9 mouse cellular contexts compared by ENCODE assay signal in genomic region chr14:19817949-19818348, GRCm38 (mm10). TPM values are rescaled to one million over a fixed set of nuclear protein-coding genes. Genes with fewer than 3 reads are reported as not detected.
DNase-seq lines count a peak whose midpoint lies in the region; TF ChIP-seq lines count a peak whose summit lies in the region.
"Had no signal": no experiment of that assay in that cellular context is flagged by ENCODE, and none has a peak within 500 bp of the region (broad histone marks: within the 10 kb centered on the region; RNA-seq: fewer than 3 reads in every experiment).

No protein-coding gene starts in this region.

- TF ChIP-seq EP300 in CH12.LX (IDR thresholded peaks at IDR 0.05; ENCODE audit: low read length) = no peak

- H3K4me3 ChIP-seq in CH12.LX (replicated peaks in 1 of 3; ENCODE audit: low read depth in 2 of 3, low read length in 2 of 3, poor library complexity in 1 of 3) = no peak overlapping the region
- no peak overlapping the region for H3K4me3 ChIP-seq in cortical plate, adult 2 months (ENCODE audit: insufficient read depth, low read length)
- H3K4me3 ChIP-seq: liver, embryonic 15.5 days had no signal

- peaks cover 0 to 4% of the 10 kb centered on the region in 2 experiments; a peak in 2 of 4 replicates for H3K4me1 ChIP-seq in CH12.LX (ENCODE audit: control insufficient read depth in 1 of 2, insufficient read depth in 2 of 2)
- peaks cover 2% of the 10 kb centered on the region; the same call in 1 of the 2 replicates for H3K4me1 ChIP-seq in cortical plate, adult 2 months (ENCODE audit: control insufficient read depth, insufficient read depth, low read length)

- H3K27me3 ChIP-seq in CH12.LX (replicated peaks) = no peaks in the 10 kb centered on the region
- H3K27me3 ChIP-seq: liver, embryonic 15.5 days had no signal

- in situ Hi-C loops in CH12.LX (cut with MboI; ENCODE audit: low pct_ligation_motif_present, low pct_unique_long_range_greater_than_20kb, low sequenced_read_pairs) = no loop called here

- peaks cover 19% of the 10 kb centered on the region for H3K79me2 ChIP-seq in CH12.LX (replicated peaks; ENCODE audit: control insufficient read depth, extremely low read depth, insufficient read depth, poor library complexity, severe bottlenecking)

- peak; percentile 85 to 92 for TF ChIP-seq CTCF in CH12.LX (conservative IDR thresholded peaks at IDR 0.05 in 1 of 2, IDR thresholded peaks at IDR 0.05 in 1 of 2; ENCODE audit: low read depth in 2 of 2, low read length in 2 of 2)
- TF ChIP-seq CTCF in cortical plate, adult 2 months (IDR thresholded peaks at IDR 0.05; ENCODE audit: extremely low read depth, insufficient read depth, low read length) = peak; percentile 93

- no peak overlapping the region for H3K27ac ChIP-seq in CH12.LX (ENCODE audit: insufficient read depth, low read depth)
- H3K27ac ChIP-seq in cortical plate, adult 2 months (ENCODE audit: insufficient read depth, low read length) = no peak overlapping the region
- H3K27ac ChIP-seq: liver, embryonic 15.5 days had no signal

- peak; percentile 81 for TF ChIP-seq RAD21 in CH12.LX (IDR thresholded peaks at IDR 0.05; ENCODE audit: low read depth, low read length)

- dilution Hi-C loops in CH12.LX (cut with MboI; ENCODE audit: extremely low pct_ligation_motif_present, extremely low pct_unique_long_range_greater_than_20kb, low sequenced_read_pairs) = no loop called here

- H3K9ac ChIP-seq in CH12.LX (ENCODE audit: insufficient read depth, low read depth) = no peak overlapping the region
- H3K9ac ChIP-seq: liver, embryonic 15.5 days had no signal

- H3K4me2 ChIP-seq in CH12.LX (ENCODE audit: insufficient read depth, low read depth, poor library complexity, severe bottlenecking) = no peak overlapping the region
- H3K4me2 ChIP-seq: liver, embryonic 15.5 days had no signal

- peaks cover 53 to 78% of the 10 kb centered on the region in 2 experiments for H3K36me3 ChIP-seq in CH12.LX (replicated peaks in 1 of 2; ENCODE audit: control insufficient read depth in 1 of 2, insufficient read depth in 1 of 2, low read length in 1 of 2)

- no peak for TF ChIP-seq POLR2A in CH12.LX (IDR thresholded peaks at IDR 0.05; ENCODE audit: low read depth, low read length)
- TF ChIP-seq POLR2A in cortical plate, adult 2 months (IDR thresholded peaks at IDR 0.05; ENCODE audit: extremely low read depth, insufficient read depth, low read length) = no peak

- DNase-seq in CH12.LX (ENCODE audit: extremely low read depth) = peak; percentile 74
- peak; percentile 79 for DNase-seq in ZHBTc4 (ENCODE audit: low read depth, low spot score)
- peak; percentile 68 to 82 for DNase-seq in gastrocnemius, postnatal 4 days (ENCODE audit: low spot score in 2 of 2)
- DNase-seq in layer of hippocampus, adult 8-10 months (ENCODE audit: low spot score in 2 of 2) = peak; percentile 69 to 88
- DNase-seq in lung, postnatal 14 days = peak; percentile 91
- peak; percentile 86 to 89 for DNase-seq in right cerebral cortex, postnatal 10 days (ENCODE audit: low spot score in 2 of 2)
- DNase-seq in urinary bladder, postnatal 14 days (ENCODE audit: low spot score) = peak; percentile 88

- H3K9me3 ChIP-seq in CH12.LX (replicated peaks; ENCODE audit: low read length) = peaks cover 6% of the 10 kb centered on the region
- H3K9me3 ChIP-seq: liver, embryonic 15.5 days had no signal

TF ChIP-seq in CH12.LX, 34 proteins besides CTCF, POLR2A, EP300 and RAD21:
- TF ChIP-seq ELF1 (IDR thresholded peaks at IDR 0.05; ENCODE audit: low read depth, low read length) (no peak), SMC3 (IDR thresholded peaks at IDR 0.05; ENCODE audit: low read depth, low read length) (peak; percentile 75), JUND (conservative IDR thresholded peaks at IDR 0.05; ENCODE audit: low read depth, low read length) (no peak), MXI1 (IDR thresholded peaks at IDR 0.05; ENCODE audit: low read depth, low read length) (no peak), IRF4 (IDR thresholded peaks at IDR 0.05; ENCODE audit: low read depth, low read length) (no peak), NRF1 (IDR thresholded peaks at IDR 0.05; ENCODE audit: low read depth, low read length) (no peak), ZNF384 (IDR thresholded peaks at IDR 0.05; ENCODE audit: low read depth, low read length) (no peak), MAX (IDR thresholded peaks at IDR 0.05; ENCODE audit: low read length) (0 out of 2 replicates have a peak, but pooled peaks have one; percentile 9), MYC (IDR thresholded peaks at IDR 0.05; ENCODE audit: low read depth, low read length) (0 out of 2 replicates have a peak, but pooled peaks have one; percentile 39), KAT2A (IDR thresholded peaks at IDR 0.05; ENCODE audit: insufficient replicate concordance, low read length) (no peak), ZC3H11A (IDR thresholded peaks at IDR 0.05; ENCODE audit: low read depth, low read length) (peak; percentile 18; the same call in 1 of the 2 replicates)

RNA-seq across cellular contexts. Expression of gene Rtraf, which starts 5.7 kb away (rescaled TPM):
- total RNA-seq in CH12.LX (2012; rRNA removed) (115 and 126 TPM in 2 replicates), CH12.LX (2014; rRNA removed) (216 and 252 TPM in 2 replicates)
- 160 and 163 TPM in 2 replicates for polyA plus RNA-seq in CH12.LX (2012; ENCODE audit: insufficient read length, low read depth)
- polyA plus RNA-seq in cortical plate, adult 2 months (2012; rRNA removed) = 61.1 and 62.5 TPM in 2 replicates
- 10 to 100 TPM; 85.1 to 86.9 TPM for total RNA-seq in gastrocnemius, postnatal 4 days (2021)
- total RNA-seq in layer of hippocampus, adult 8-10 months (2022) = 10 to 100 TPM; 50.4 to 57.2 (median 54.8) TPM
